Mouse (Mus musculus) layer of hippocampus, adult 2 months (tissue): ENCODE data around the gene Wrap53. TPM values are rescaled to one million over a fixed set of nuclear protein-coding genes. Genes with fewer than 3 reads are reported as not detected.
"Not testable (repeated sequence)": the region's sequence is repeated elsewhere in the genome, so short reads cannot be mapped to it uniquely, and the experiment has no call there.

Source experiments
- DNase-seq, 2 experiments: peaks; one replicate each; pipeline ENCODE4 v3.0.0; 2022; ENCODE audit warnings: low spot score in 2 of 2
- H3K27ac ChIP-seq: fragments of 200-600 bp; 2 replicates; pipeline ENCODE4 v1.8.1; 2022
- H3K4me3 ChIP-seq: fragments of 200-600 bp; 2 replicates; pipeline ENCODE4 v1.8.1; 2022; ENCODE audit warnings: mild to moderate bottlenecking
- CTCF ChIP-seq: fragments of 200-600 bp; conservative IDR thresholded peaks from 2 replicates; pipeline ENCODE4 v1.8.1; 2022; ENCODE audit warnings: antibody characterized with exemption, mild to moderate bottlenecking, moderate library complexity
- long read RNA-seq, 2 experiments: library from polyadenylated mRNA; stranded (forward); transcript quantifications; one replicate each; pipeline ENCODE4 v2.0.0; 2021; ENCODE audit warnings: borderline mapping rate in 2 of 2
- total RNA-seq, 2 experiments: library from RNA; stranded (reverse); gene quantifications; 2 replicates each; pipeline ENCODE4 v1.2.3; 2021

Gene Wrap53
- total RNA-seq: 10 to 100 TPM; 12.0 to 14.3 TPM
- long read RNA-seq, experiment 1, transcript Wrap53-201 (10 exons, 1,891 nt): major isoform, 11 of 14 reads
- long read RNA-seq, experiment 1, partial matches to known transcripts: 1 of 14 reads
- long read RNA-seq, experiment 1, other reads (novel, unspliced or antisense): 2 of 14 reads
- long read RNA-seq, experiment 2, transcript Wrap53-201 (10 exons, 1,891 nt): major isoform, 13 of 21 reads
- long read RNA-seq, experiment 2, partial matches to known transcripts: 4 of 21 reads
- long read RNA-seq, experiment 2, other reads (novel, unspliced or antisense): 4 of 21 reads

- no peak for TF ChIP-seq CTCF
- peak; percentile 88 to 93 for DNase-seq
- Histone ChIP-seq H3K27ac (peak within 1 kb of the TSS; percentile 98), H3K4me3 (peak within 1 kb of the TSS; percentile 94)
These were observed at the start of gene Wrap53, which contains the start of gene Trp53 for GRCm38 (mm10) chr11:69580091-69580514. Gene Wrap53, minus strand, starts transcription at chr11:69580255. Gene Trp53, plus strand, starts transcription at chr11:69580359.

GRCm38 (mm10) chr11:69629802-69630201 is 49.7 kb upstream of the Wrap53 start:
- DNase-seq: no peak
- no peak overlapping the region for H3K4me3 ChIP-seq
- TF ChIP-seq CTCF: peak; percentile 80
- H3K27ac ChIP-seq: no peak overlapping the region

GRCm38 (mm10) chr11:69628286-69628685 is 48.2 kb upstream of the Wrap53 start:
- Histone ChIP-seq H3K4me3 (no peak overlapping the region), H3K27ac (no peak overlapping the region)
- DNase-seq: peak in 1 of 2 experiments; percentile 72
- peak; percentile 96 for TF ChIP-seq CTCF

- H3K27ac ChIP-seq, DNase-seq, H3K4me3 ChIP-seq: not testable (repeated sequence)
These were observed 44.3 kb upstream of the Wrap53 start for GRCm38 (mm10) chr11:69624339-69624738.

- peak overlapping the region; percentile 94; the same call in 1 of the 2 replicates for H3K27ac ChIP-seq
- peak overlapping the region; percentile 76; the same call in 1 of the 2 replicates for H3K4me3 ChIP-seq
- TF ChIP-seq CTCF: no peak
- no peak for DNase-seq
These were observed 43.0 kb upstream of the Wrap53 start for GRCm38 (mm10) chr11:69623006-69623405.

- no peak for DNase-seq
- Histone ChIP-seq H3K27ac (peak overlapping the region; percentile 94), H3K4me3 (peak overlapping the region; percentile 76)
- TF ChIP-seq CTCF: no peak
These were observed 42.4 kb upstream of the Wrap53 start for GRCm38 (mm10) chr11:69622406-69622805.

GRCm38 (mm10) chr11:69621571-69622268 is 41.7 kb upstream of the Wrap53 start, which contains the start of gene Sat2:
Gene Sat2, plus strand, starts transcription at chr11:69622024.
- DNase-seq: peak in 1 of 2 experiments; percentile 45
- TF ChIP-seq CTCF: no peak
- Histone ChIP-seq H3K27ac (peak within 1 kb of the TSS; percentile 94), H3K4me3 (peak within 1 kb of the TSS; percentile 76)

GRCm38 (mm10) chr11:69620394-69621081 is 40.5 kb upstream of the Wrap53 start:
- no peak for TF ChIP-seq CTCF
- Histone ChIP-seq H3K27ac (no peak overlapping the region), H3K4me3 (no peak overlapping the region)
- DNase-seq: no peak

- no peak for TF ChIP-seq CTCF
- DNase-seq: no peak
- Histone ChIP-seq H3K4me3 (no peak within 1 kb of the TSS), H3K27ac (no peak within 1 kb of the TSS)
These were observed 37.8 kb upstream of the Wrap53 start, which contains the start of gene Shbg for GRCm38 (mm10) chr11:69617805-69618204. Gene Shbg, minus strand, starts transcription at chr11:69617905.

GRCm38 (mm10) chr11:69616781-69617180 is 36.7 kb upstream of the Wrap53 start:
- no peak for DNase-seq
- Histone ChIP-seq H3K27ac (no peak overlapping the region), H3K4me3 (no peak overlapping the region)
- TF ChIP-seq CTCF: no peak

- not testable (repeated sequence) for H3K27ac ChIP-seq, DNase-seq, H3K4me3 ChIP-seq
These were observed 34.2 kb upstream of the Wrap53 start for GRCm38 (mm10) chr11:69614257-69614588.

GRCm38 (mm10) chr11:69613553-69614256 is 33.6 kb upstream of the Wrap53 start:
- DNase-seq: peak; percentile 79 to 84
- peak; percentile 84 for TF ChIP-seq CTCF
- Histone ChIP-seq H3K27ac (peak overlapping the region; percentile 80), H3K4me3 (peak overlapping the region; percentile 31)
